Mouse (Mus musculus) forebrain, embryonic 11.5 days (tissue): ENCODE measurements at regions not wholly inside any gene's neighbourhood (a gene's known extent, or its start where the extent isn't known, plus 50 kb on each side); places are given as distances from the start of the nearest gene placed in this dataset.

Source experiments
- ATAC-seq: fragments of 200-750 bp; cut with Nextera tagmentation; replicated peaks from 2 replicates; pipeline ENCODE4 v1.8.0; 2017; ENCODE audit warnings: moderate TSS enrichment; ENCODE audit not compliant: low FRiP score
- DNase-seq: peaks from one replicate; pipeline ENCODE4 v3.0.0-alpha.2; 2017; ENCODE audit warnings: low spot score
- H3K27ac ChIP-seq: fragments of 300-500 bp; sonication (generic); 2 replicates; pipeline ENCODE4 v1.5.1; 2014; ENCODE audit warnings: low read depth, low read length
- H3K27me3 ChIP-seq: fragments of 300-500 bp; sonication (generic); 2 replicates; pipeline ENCODE4 v1.6.1; 2014; ENCODE audit warnings: mild to moderate bottlenecking, low read length, mixed read lengths; ENCODE audit not compliant: control insufficient read depth, insufficient read depth
- H3K36me3 ChIP-seq: fragments of 300-500 bp; sonication (generic); 2 replicates; pipeline ENCODE4 v1.6.1; 2014; ENCODE audit warnings: mild to moderate bottlenecking, low read length, moderate library complexity, mixed read lengths; ENCODE audit not compliant: control insufficient read depth, insufficient read depth
- H3K4me1 ChIP-seq: fragments of 300-500 bp; sonication (generic); replicated peaks from 2 replicates; pipeline ENCODE4 v1.6.1; 2014; ENCODE audit warnings: low read length, mixed read lengths; ENCODE audit not compliant: control insufficient read depth, insufficient read depth
- H3K4me2 ChIP-seq: fragments of 300-500 bp; sonication (generic); 2 replicates; pipeline ENCODE4 v1.6.1; 2014; ENCODE audit warnings: low read depth, mild to moderate bottlenecking, low read length, moderate library complexity, mixed read lengths; ENCODE audit not compliant: severe bottlenecking
- H3K4me3 ChIP-seq: fragments of 300-500 bp; sonication (generic); 2 replicates; pipeline ENCODE4 v1.5.1; 2014; ENCODE audit warnings: low read depth, low read length
- H3K9ac ChIP-seq: fragments of 300-500 bp; sonication (generic); 2 replicates; pipeline ENCODE4 v1.6.1; 2014; ENCODE audit warnings: low read length
- H3K9me3 ChIP-seq: fragments of 300-500 bp; sonication (generic); 2 replicates; pipeline ENCODE4 v1.6.1; 2016; ENCODE audit warnings: low read length, mixed read lengths; ENCODE audit not compliant: control insufficient read depth
- WGBS: fragments of 180-500 bp; shearing (Covaris S2); extraction: QIAGEN DNeasy Blood & Tissue Kit; methylation state at CpG from one replicate; pipeline ENCODE4 v1.1.7; 2014; 5-methylcytosine and 5-hydroxymethylcytosine counted together

DNA sequence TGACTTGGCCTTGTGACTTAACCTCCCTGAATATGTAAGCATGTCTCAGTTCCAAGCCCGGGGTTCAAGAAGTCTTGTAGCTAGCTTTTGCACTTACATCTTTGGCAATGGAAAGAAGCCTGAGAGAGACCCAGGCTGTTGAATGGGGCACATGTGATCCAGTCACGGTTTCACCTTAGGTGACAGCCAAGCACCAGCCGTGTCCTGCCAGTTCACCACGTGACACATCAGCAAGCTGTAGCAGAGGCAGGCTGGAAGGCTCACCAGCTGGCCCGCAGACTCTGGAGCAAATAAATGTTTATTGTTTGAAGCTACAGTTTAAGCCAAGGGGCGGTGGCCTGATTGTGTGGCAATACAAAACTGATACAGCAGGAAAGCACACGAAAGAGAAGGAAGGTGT is 89.3 kb upstream of the Sertad2 start:
- no peak overlapping the region for H3K4me2 ChIP-seq
- H3K27me3 ChIP-seq, result no peaks in the 10 kb centered on the region
- no peaks in the 10 kb centered on the region for H3K36me3 ChIP-seq
- no peak for ATAC-seq
- no peak overlapping the region for H3K27ac ChIP-seq
- no peak for DNase-seq
- 83% methylated on average over 7 of the region's 7 CpGs for WGBS
- H3K4me3 ChIP-seq, result no peak overlapping the region
- H3K4me1 ChIP-seq, result peaks cover 4% of the 10 kb centered on the region; the same call in 1 of the 2 replicates
- H3K9me3 ChIP-seq, result no peaks in the 10 kb centered on the region
- H3K9ac ChIP-seq, result no peak overlapping the region

DNA sequence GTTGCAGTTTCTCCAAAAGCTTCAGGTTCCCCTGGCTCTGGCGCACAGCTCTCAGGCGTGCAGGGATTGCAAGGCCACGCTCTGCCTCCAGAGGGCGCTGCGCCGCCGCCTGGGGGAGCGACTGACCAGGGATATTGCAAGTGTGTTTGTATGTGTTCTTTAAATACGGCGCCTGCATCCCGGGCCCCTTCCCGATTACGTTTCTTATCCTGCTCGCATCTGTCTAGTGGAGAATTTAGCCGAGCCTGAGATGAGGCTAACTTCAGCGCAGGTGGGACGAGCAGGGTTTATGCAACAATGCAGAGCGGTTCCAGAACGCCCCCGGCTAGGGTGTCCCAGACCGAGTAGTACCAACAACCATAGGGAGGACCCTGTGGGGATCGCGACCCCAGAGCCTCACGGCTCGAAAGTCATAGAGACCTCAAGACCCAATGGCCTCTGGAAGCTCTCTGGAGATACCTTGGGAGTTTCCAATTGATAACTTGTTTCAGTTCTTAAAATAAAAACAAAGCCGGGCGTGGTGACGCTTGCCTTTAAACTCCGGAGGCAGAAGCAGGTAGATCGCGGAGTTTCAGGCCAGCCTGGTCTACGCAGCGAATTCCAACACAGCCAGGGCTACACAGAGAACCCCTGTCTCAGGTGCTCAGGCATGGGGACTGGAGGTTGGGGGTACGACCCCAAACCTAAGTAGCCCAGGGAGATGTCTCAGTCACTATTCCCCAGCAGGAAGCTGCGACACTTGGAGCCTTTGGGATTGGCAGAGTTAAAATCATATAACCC is 87.8 kb upstream of the Sertad2 start:
- DNase-seq, result peak; percentile 97
- Histone ChIP-seq H3K4me1 (peaks cover 4% of the 10 kb centered on the region; the same call in 1 of the 2 replicates), H3K27ac (no peak overlapping the region), H3K4me2 (peak overlapping the region; percentile 92), H3K27me3 (no peaks in the 10 kb centered on the region), H3K4me3 (peak overlapping the region; percentile 45), H3K9ac (peak overlapping the region; percentile 58), H3K36me3 (no peaks in the 10 kb centered on the region), H3K9me3 (no peaks in the 10 kb centered on the region)
- under 1% methylated on average over 35 of the region's 35 CpGs for WGBS
- peak; percentile 84 for ATAC-seq

GRCm38 (mm10) chr11:20455865-20456648 is 87.0 kb upstream of the Sertad2 start:
- peak overlapping the region; percentile 45 for H3K4me3 ChIP-seq
- peak overlapping the region; percentile 58 for H3K9ac ChIP-seq
- no peaks in the 10 kb centered on the region for H3K36me3 ChIP-seq
- H3K4me2 ChIP-seq, result peak overlapping the region; percentile 92
- H3K27ac ChIP-seq, result no peak overlapping the region
- no peaks in the 10 kb centered on the region for H3K27me3 ChIP-seq
- peak; percentile 43; the same call in 1 of the 2 replicates for ATAC-seq
- peak; percentile 63 for DNase-seq
- H3K9me3 ChIP-seq, result no peaks in the 10 kb centered on the region
- peaks cover 4% of the 10 kb centered on the region; the same call in 1 of the 2 replicates for H3K4me1 ChIP-seq
- 2% methylated on average over 19 of the region's 19 CpGs for WGBS

GRCm38 (mm10) chr11:20459140-20459539 is 83.9 kb upstream of the Sertad2 start:
- no peak overlapping the region for H3K4me2 ChIP-seq
- H3K27me3 ChIP-seq, result no peaks in the 10 kb centered on the region
- H3K9ac ChIP-seq, result no peak overlapping the region
- no peak overlapping the region for H3K27ac ChIP-seq
- 87% methylated on average over 8 of the region's 8 CpGs for WGBS
- ATAC-seq (no peak), DNase-seq (no peak)
- no peaks in the 10 kb centered on the region for H3K9me3 ChIP-seq
- no peak overlapping the region for H3K4me3 ChIP-seq
- H3K36me3 ChIP-seq, result no peaks in the 10 kb centered on the region
- peaks cover 4% of the 10 kb centered on the region; the same call in 1 of the 2 replicates for H3K4me1 ChIP-seq

- no peak overlapping the region for H3K4me3 ChIP-seq
- no peak overlapping the region for H3K9ac ChIP-seq
- H3K36me3 ChIP-seq, result no peaks in the 10 kb centered on the region
- H3K27ac ChIP-seq, result no peak overlapping the region
- peaks cover 4% of the 10 kb centered on the region; the same call in 1 of the 2 replicates for H3K4me1 ChIP-seq
- H3K9me3 ChIP-seq, result no peaks in the 10 kb centered on the region
- H3K27me3 ChIP-seq, result no peaks in the 10 kb centered on the region
- ATAC-seq (no peak), DNase-seq (no peak)
- H3K4me2 ChIP-seq, result no peak overlapping the region
- 66% methylated on average over 7 of the region's 7 CpGs for WGBS
These were observed 82.5 kb upstream of the Sertad2 start for GRCm38 (mm10) chr11:20460501-20460921.

DNA sequence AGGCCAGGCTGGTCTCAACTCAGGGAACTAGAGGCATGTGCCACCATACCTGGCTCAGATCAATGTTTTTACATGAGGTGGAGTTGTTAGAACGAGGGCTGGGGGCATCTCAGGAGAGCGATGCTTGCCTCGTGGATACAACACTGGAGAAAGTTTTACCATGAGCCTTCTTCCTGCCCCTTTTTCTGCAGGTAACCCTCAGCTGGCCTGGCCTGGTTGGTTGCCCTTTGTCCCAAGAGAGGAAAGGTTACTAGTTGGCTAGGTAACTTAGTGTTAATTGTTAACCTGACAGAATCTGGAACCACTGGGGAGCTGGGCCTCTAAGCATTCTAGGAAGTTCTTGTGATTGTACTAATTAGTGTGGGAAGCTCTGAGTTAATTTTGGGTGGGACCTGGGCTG is 81.0 kb upstream of the Sertad2 start:
- H3K9me3 ChIP-seq, result no peaks in the 10 kb centered on the region
- no peak overlapping the region for H3K4me2 ChIP-seq
- no peak overlapping the region for H3K4me3 ChIP-seq
- H3K4me1 ChIP-seq, result no peaks in the 10 kb centered on the region
- DNase-seq (no peak), ATAC-seq (no peak)
- no peak overlapping the region for H3K9ac ChIP-seq
- H3K27ac ChIP-seq, result no peak overlapping the region
- H3K36me3 ChIP-seq, result no peaks in the 10 kb centered on the region
- WGBS, result 86% methylated on average over 3 of the region's 3 CpGs
- no peaks in the 10 kb centered on the region; the same call in 1 of the 2 replicates for H3K27me3 ChIP-seq

DNA sequence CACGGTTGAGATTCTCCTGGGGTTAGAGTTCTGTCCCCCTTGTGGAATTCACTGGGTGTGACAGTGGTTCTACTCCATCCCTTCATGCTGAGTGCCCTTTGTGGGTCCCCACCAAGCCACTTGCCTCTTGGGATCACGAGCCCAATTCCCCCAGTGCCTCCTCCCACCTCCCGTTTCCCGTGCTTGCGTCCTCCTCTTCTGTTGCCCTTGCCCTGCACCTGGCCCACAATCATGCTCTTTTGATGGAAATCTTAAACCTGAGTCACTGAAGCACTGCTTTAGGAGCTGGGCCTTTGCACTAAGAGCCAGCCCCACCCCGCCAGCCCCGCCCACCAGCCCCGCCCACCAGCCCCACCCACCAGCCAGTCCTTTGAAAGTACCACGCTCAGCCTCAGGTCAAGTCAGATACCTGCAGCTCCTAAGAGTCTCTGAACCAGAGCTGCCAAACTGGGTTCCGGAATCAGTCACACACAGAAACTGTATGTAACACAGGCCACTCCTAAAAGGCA is 79.8 kb upstream of the Sertad2 start:
- no peak for ATAC-seq
- no peak for DNase-seq
- H3K9me3 ChIP-seq, result no peaks in the 10 kb centered on the region
- H3K4me3 ChIP-seq, result no peak overlapping the region
- no peak overlapping the region for H3K4me2 ChIP-seq
- no peaks in the 10 kb centered on the region for H3K4me1 ChIP-seq
- no peaks in the 10 kb centered on the region for H3K36me3 ChIP-seq
- 17% methylated on average over 10 of the region's 10 CpGs for WGBS
- H3K27ac ChIP-seq, result no peak overlapping the region
- no peak overlapping the region for H3K9ac ChIP-seq
- no peaks in the 10 kb centered on the region; the same call in 1 of the 2 replicates for H3K27me3 ChIP-seq

- WGBS, result 86% methylated on average over 8 of the region's 8 CpGs
- ATAC-seq, result no peak
These were observed 78.5 kb upstream of the Sertad2 start for GRCm38 (mm10) chr11:20464564-20464963.

More at GRCm38 (mm10) chr11:20464564-20464963, 78.5 kb upstream of the Sertad2 start:
- no peak overlapping the region for H3K4me3 ChIP-seq
- H3K9ac ChIP-seq, result no peak overlapping the region
- DNase-seq, result no peak
- no peaks in the 10 kb centered on the region for H3K36me3 ChIP-seq
- H3K4me2 ChIP-seq, result no peak overlapping the region
- no peaks in the 10 kb centered on the region for H3K4me1 ChIP-seq
- H3K27ac ChIP-seq, result no peak overlapping the region
- no peaks in the 10 kb centered on the region; the same call in 1 of the 2 replicates for H3K27me3 ChIP-seq
- H3K9me3 ChIP-seq, result no peaks in the 10 kb centered on the region
